Mouse (Mus musculus) heart, adult 8-10 months (tissue): ENCODE data around the gene Kif3a. TPM values are rescaled to one million over a fixed set of nuclear protein-coding genes. Genes with fewer than 3 reads are reported as not detected.

Experiments used
- DNase-seq: peaks from one replicate; pipeline ENCODE4 v3.0.0; 2022; ENCODE audit warnings: low spot score
- total RNA-seq, 4 experiments: library from RNA; stranded (reverse); gene quantifications; 2 replicates each; pipeline ENCODE4 v1.2.4; 2022

The Kif3a gene
- total RNA-seq, 4 experiments from 2014 or later: 8.2 to 10.3 (median 8.8) TPM

GRCm38 (mm10) chr11:53651441-53651840 is 84.3 kb downstream of the Kif3a start:
- DNase-seq: no peak

Other genes starting within 250 kb of the Kif3a start
- gene Zcchc10, start 242.7 kb upstream of the Kif3a start, total RNA-seq: 10 to 100 TPM in 1 of 4 experiments, 1 to 10 TPM in 3; 6.6 to 10.6 (median 6.7) TPM
- 10 to 100 TPM; 73.2 to 91.8 (median 82.4) TPM for gene Aff4, start 216.5 kb upstream of the Kif3a start, total RNA-seq
- gene Leap2, start 144.2 kb upstream of the Kif3a start, total RNA-seq: not detected
- 1,000 to 10,000 TPM; 2,591 to 2,839 (median 2,740) TPM for gene Uqcrq, start 136.5 kb upstream of the Kif3a start, total RNA-seq
- gene Gdf9, start 136.4 kb upstream of the Kif3a start, total RNA-seq: under 1 TPM; 0.14 to 0.44 (median 0.29) TPM
- gene Gm10447, start 110.3 kb upstream of the Kif3a start, total RNA-seq: not detected
- gene Shroom1, start 110.2 kb upstream of the Kif3a start, total RNA-seq: under 1 TPM; 0.57 to 0.82 (median 0.73) TPM
- gene Gm9837, start 96.9 kb upstream of the Kif3a start, total RNA-seq: not detected
- not detected for gene Gm9945, start 87.2 kb upstream of the Kif3a start, total RNA-seq
- under 1 TPM; 0.22 to 0.44 (median 0.34) TPM for gene Sowaha, start 87.1 kb upstream of the Kif3a start, total RNA-seq
- 10 to 100 TPM; 22.3 to 27.2 (median 25.6) TPM for gene Sept8, start 48.1 kb upstream of the Kif3a start, total RNA-seq
- gene Il4, start 51.3 kb downstream of the Kif3a start, total RNA-seq: not detected
- gene Il13, start 67.3 kb downstream of the Kif3a start, total RNA-seq: not detected
- 1 to 10 TPM; 6.4 to 9.5 (median 7.3) TPM for gene Rad50, start 139.9 kb downstream of the Kif3a start, total RNA-seq
- gene Il5, start 153.4 kb downstream of the Kif3a start, total RNA-seq: under 1 TPM in 1 of 4 experiments, not detected in 3; 0.16 TPM
- 10 to 100 TPM; 15.7 to 20.1 (median 17.2) TPM for gene Irf1, start 202.6 kb downstream of the Kif3a start, total RNA-seq
- under 1 TPM; 0.40 to 0.60 (median 0.45) TPM for gene Gm17334, start 205.8 kb downstream of the Kif3a start, total RNA-seq